ENCODE assay signal across 26 mouse cellular contexts in genomic region chr5:34758762-34759161, GRCm38 (mm10). TPM values are rescaled to one million over a fixed set of nuclear protein-coding genes. Genes with fewer than 3 reads are reported as not detected.
DNase-seq lines count a peak whose midpoint lies in the region; ATAC-seq and TF ChIP-seq lines count a peak whose summit lies in the region.
"Had no signal": no experiment of that assay in that cellular context is flagged by ENCODE, and none has a peak within 500 bp of the region (broad histone marks: within the 10 kb centered on the region; RNA-seq: fewer than 3 reads in every experiment).

No protein-coding gene starts in this region.

- no peaks in the 10 kb centered on the region for H3K9me3 ChIP-seq in lung, embryonic 14.5 days (ENCODE audit: low read depth, low read length)
- H3K9me3 ChIP-seq in hindbrain, embryonic 11.5 days (ENCODE audit: control insufficient read depth, low read length), result no peaks in the 10 kb centered on the region
- H3K9me3 ChIP-seq: embryonic facial prominence, embryonic 13.5 days; embryonic facial prominence, embryonic 15.5 days; forebrain, embryonic 10.5 days; forebrain, embryonic 13.5 days; forebrain, embryonic 15.5 days; G1E had no signal

- no peaks in the 10 kb centered on the region for H3K27me3 ChIP-seq in lung, embryonic 14.5 days (ENCODE audit: insufficient read depth, low read length)
- H3K27me3 ChIP-seq in hindbrain, embryonic 11.5 days (ENCODE audit: control insufficient read depth, insufficient read depth, low read length), result no peaks in the 10 kb centered on the region
- H3K27me3 ChIP-seq: embryonic facial prominence, embryonic 15.5 days; forebrain, embryonic 13.5 days; forebrain, embryonic 15.5 days had no signal

- peaks cover 9% of the 10 kb centered on the region for H3K4me1 ChIP-seq in lung, embryonic 14.5 days (ENCODE audit: insufficient read depth)
- peaks cover 3% of the 10 kb centered on the region; the same call in 1 of the 2 replicates for H3K4me1 ChIP-seq in hindbrain, embryonic 11.5 days (replicated peaks; ENCODE audit: control insufficient read depth, insufficient read depth, low read length)

- no peak overlapping the region for H3K27ac ChIP-seq in lung, embryonic 14.5 days (ENCODE audit: low read depth)
- no peak overlapping the region for H3K27ac ChIP-seq in hindbrain, embryonic 11.5 days (ENCODE audit: low read depth, low read length)
- H3K27ac ChIP-seq: embryonic facial prominence, embryonic 13.5 days; embryonic facial prominence, embryonic 15.5 days; forebrain, embryonic 10.5 days; forebrain, embryonic 13.5 days; forebrain, embryonic 15.5 days had no signal

- no peak for TF ChIP-seq CTCF in lung, embryonic 14.5 days (IDR thresholded peaks at IDR 0.05; ENCODE audit: low read depth)

- DNase-seq in lung, embryonic 14.5 days, result peak; percentile 10
- no peak for DNase-seq in lung, postnatal 10 days
- DNase-seq in NIH3T3 (ENCODE audit: low read depth), result peak; percentile 69
- DNase-seq in adrenal gland, postnatal 4 days (ENCODE audit: low spot score in 2 of 2), result no peak
- no peak for DNase-seq in hindbrain, embryonic 11.5 days (ENCODE audit: low spot score)
- DNase-seq: adrenal gland, adult 8-10 months; adrenal gland, postnatal 14 days; adrenal gland, postnatal 36 days; B cell, adult 2 months; cerebellum, adult 11 months; cerebellum, adult 18-20 months; cerebellum, adult 8-10 months; cerebellum, adult 9-11 months; cerebellum, postnatal 14 days; cerebellum, postnatal 36 days; embryo, embryonic 11 days; forebrain, postnatal 0 days had no signal

- no peak overlapping the region for H3K9ac ChIP-seq in lung, embryonic 14.5 days
- no peak overlapping the region for H3K9ac ChIP-seq in hindbrain, embryonic 11.5 days (ENCODE audit: low read depth, low read length)
- H3K9ac ChIP-seq: embryonic facial prominence, embryonic 13.5 days; embryonic facial prominence, embryonic 15.5 days; forebrain, embryonic 13.5 days; forebrain, embryonic 15.5 days; forebrain, postnatal 0 days had no signal

- no peak for ATAC-seq in lung, embryonic 14.5 days (ENCODE audit: insufficient read depth)
- ATAC-seq in hindbrain, embryonic 11.5 days (ENCODE audit: low FRiP score), result no peak
- ATAC-seq: activated CD4-positive, CD25-positive, alpha-beta regulatory T cell, adult 4 months; CD4-positive, CD25-positive, alpha-beta regulatory T cell, adult 4 months; forebrain, embryonic 13.5 days; forebrain, embryonic 15.5 days; forebrain, postnatal 0 days had no signal

- H3K36me3 ChIP-seq in lung, embryonic 14.5 days (ENCODE audit: insufficient read depth), result no peaks in the 10 kb centered on the region
- no peaks in the 10 kb centered on the region for H3K36me3 ChIP-seq in hindbrain, embryonic 11.5 days (ENCODE audit: control insufficient read depth, insufficient read depth, low read length)
- H3K36me3 ChIP-seq: embryonic facial prominence, embryonic 13.5 days; embryonic facial prominence, embryonic 15.5 days; forebrain, embryonic 15.5 days; G1E had no signal

- H3K4me2 ChIP-seq in lung, embryonic 14.5 days, result no peak overlapping the region
- no peak overlapping the region for H3K4me2 ChIP-seq in hindbrain, embryonic 11.5 days (replicated peaks; ENCODE audit: low read depth, low read length)
- H3K4me2 ChIP-seq: embryonic facial prominence, embryonic 13.5 days; embryonic facial prominence, embryonic 15.5 days; forebrain, embryonic 13.5 days; forebrain, embryonic 15.5 days had no signal

- 50% methylated on average over 1 of the region's 1 CpGs for WGBS in lung, embryonic 14.5 days
- 83% methylated on average over 1 of the region's 1 CpGs for WGBS in hindbrain, embryonic 11.5 days

- no peak overlapping the region for H3K4me3 ChIP-seq in lung, embryonic 14.5 days (ENCODE audit: low read depth, low read length)
- H3K4me3 ChIP-seq in hindbrain, embryonic 11.5 days (ENCODE audit: low read depth, low read length), result no peak overlapping the region
- H3K4me3 ChIP-seq: embryonic facial prominence, embryonic 13.5 days; embryonic facial prominence, embryonic 15.5 days; erythroblast, embryonic 14.5 days; forebrain, embryonic 10.5 days; forebrain, embryonic 13.5 days; forebrain, embryonic 15.5 days had no signal

RNA-seq across cellular contexts. Expression of gene Htt, which starts 2.8 kb away (rescaled TPM):
- polyA plus RNA-seq in lung, embryonic 14.5 days (2014; fragmentation: Nextera tagmentation; extraction: Ambion mirVana), result 19.8 and 22.8 TPM in 2 replicates
- 10 to 100 TPM; 29.0 to 31.4 TPM for total RNA-seq in adrenal gland, postnatal 4 days (2021)
- 16.2 and 24.6 TPM in 2 replicates for polyA plus RNA-seq in hindbrain, embryonic 11.5 days (2014; fragmentation: Nextera tagmentation; extraction: Ambion mirVana)

Comparison
In these comparisons a context has a peak if more than half of its experiments do, and no peak if none do; other contexts are left out.
1. DNase-seq: peak in lung, embryonic 14.5 days (single experiment) and NIH3T3 (single experiment); none in lung, postnatal 10 days (single experiment), adrenal gland, postnatal 4 days (0 of 2) and hindbrain, embryonic 11.5 days (single experiment).